ENCODE assay signal across 10 mouse cellular contexts in the genomic region with DNA sequence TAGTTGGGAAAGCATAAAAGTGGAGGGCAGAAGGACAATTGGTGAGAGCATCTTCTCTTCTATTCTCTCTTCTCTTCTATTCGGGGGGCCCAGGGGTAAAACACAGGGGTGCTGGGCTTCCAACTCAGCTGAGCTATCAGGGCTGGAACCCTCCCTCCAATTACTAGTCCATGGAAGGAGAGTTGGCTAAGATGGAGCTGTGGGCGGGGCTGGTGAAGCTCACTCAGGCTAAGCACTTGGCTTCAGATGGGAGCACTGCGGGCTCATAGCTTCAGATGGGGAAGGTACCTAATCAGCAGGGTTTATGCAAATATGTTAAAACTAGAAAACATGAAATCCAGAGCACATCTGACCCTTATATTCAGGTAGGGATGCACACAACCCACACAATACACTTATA.
"Had no signal": no experiment of that assay in that cellular context is flagged by ENCODE, and none has a peak within 500 bp of the region (broad histone marks: within the 10 kb centered on the region; RNA-seq: fewer than 3 reads in every experiment).

No protein-coding gene starts in this region.

- DNase-seq: retina, postnatal 1 day; right cerebral cortex, adult 18-20 months; right cerebral cortex, postnatal 14 days; right cerebral cortex, postnatal 25 days; right cerebral cortex, postnatal 4 days; spleen, adult 18-20 months; thymus, adult 18-20 months; thymus, adult 2 months; thymus, postnatal 25 days; thymus, postnatal 36 days had no signal
